Mouse (Mus musculus) left cerebral cortex, adult 2 months (tissue): ENCODE results near the gene Fsd1l. TPM values are rescaled to one million over a fixed set of nuclear protein-coding genes. Genes with fewer than 3 reads are reported as not detected.

Experiments used
- DNase-seq, 2 experiments: peaks; one replicate each; pipeline ENCODE4 v3.0.0; 2021 to 2022; ENCODE audit warnings: low spot score in 2 of 2, mixed read lengths in 1 of 2; ENCODE audit errors: extremely low spot score in 1 of 2
- H3K27ac ChIP-seq: fragments of 200-600 bp; 2 replicates; pipeline ENCODE4 v1.8.1; 2022
- H3K4me3 ChIP-seq: fragments of 200-600 bp; 2 replicates; pipeline ENCODE4 v1.8.1; 2022
- CTCF ChIP-seq: fragments of 200-600 bp; IDR thresholded peaks from 2 replicates; pipeline ENCODE4 v1.8.1; 2022; ENCODE audit warnings: antibody characterized with exemption, mild to moderate bottlenecking, moderate library complexity
- intact Hi-C: fragments of 180-260 bp; cut with DNase I; formaldehyde crosslinking; loops from one replicate; pipeline ENCODE4 v1.15.1; 2025
- long read RNA-seq, 2 experiments: library from polyadenylated mRNA; stranded (forward); transcript quantifications; one replicate each; pipeline ENCODE4 v2.0.0; 2021; ENCODE audit warnings: borderline mapping rate in 2 of 2
- total RNA-seq, 2 experiments: library from RNA; stranded (reverse); gene quantifications; 2 replicates each; pipeline ENCODE4 v1.2.3; 2021

Gene Fsd1l
- total RNA-seq, result 10 to 100 TPM; 35.0 to 38.4 TPM
- long read RNA-seq, experiment 1, partial matches to known transcripts, result 0 of 1 reads
- long read RNA-seq, experiment 1, other reads (novel, unspliced or antisense), result 1 of 1 reads
- long read RNA-seq, experiment 2, partial matches to known transcripts, result 0 of 1 reads
- long read RNA-seq, experiment 2, other reads (novel, unspliced or antisense), result 1 of 1 reads

DNA sequence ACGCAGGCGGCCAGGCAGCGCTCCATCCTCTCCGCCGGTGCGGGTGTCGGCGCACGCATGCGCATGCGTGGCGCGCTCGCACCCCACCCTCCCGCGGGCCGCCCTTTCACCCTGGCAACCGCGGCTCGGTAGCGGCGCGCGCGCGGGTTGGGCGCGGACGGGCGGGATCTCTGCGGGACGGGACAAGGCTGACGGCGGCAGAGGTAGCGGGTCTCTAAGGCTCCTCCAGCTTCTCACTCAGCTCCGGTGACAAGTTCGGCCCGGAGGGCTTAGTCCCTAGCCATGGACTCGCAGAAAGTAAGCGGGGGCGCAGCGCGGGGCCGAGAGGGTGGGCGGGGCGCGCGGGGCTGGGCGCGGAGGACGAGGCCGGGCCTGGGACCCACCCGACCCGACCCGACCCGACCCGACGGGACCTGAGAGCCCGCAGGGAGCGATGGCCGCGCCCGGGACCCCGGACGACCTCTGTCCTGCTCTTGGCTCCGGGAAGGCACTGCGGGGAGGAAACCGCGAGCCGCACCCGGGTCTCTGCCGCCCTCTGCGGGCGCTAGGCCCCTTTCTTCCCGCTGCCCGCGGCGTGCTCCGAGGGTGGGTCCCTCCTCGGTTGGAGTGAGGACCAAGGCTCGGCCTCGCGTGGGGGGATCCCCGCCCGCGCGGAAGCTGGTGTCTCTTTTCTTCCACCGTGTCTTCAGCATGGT is at the start of gene Fsd1l:
Gene Fsd1l (plus strand): TSS at position 156 of the 695 bp plus-strand sequence.
- H3K4me3 ChIP-seq, result peak within 1 kb of the TSS; percentile 83
- intact Hi-C loops, result loop anchor here (2.0 kb wide), 1 partner anchor 83 kb away; no protein-coding TSS in a partner anchor
- TF ChIP-seq CTCF, result no peak; the same call in none of the 2 replicates
- DNase-seq, result peak; percentile 85 to 86
- peak within 1 kb of the TSS; percentile 87 for H3K27ac ChIP-seq

DNA sequence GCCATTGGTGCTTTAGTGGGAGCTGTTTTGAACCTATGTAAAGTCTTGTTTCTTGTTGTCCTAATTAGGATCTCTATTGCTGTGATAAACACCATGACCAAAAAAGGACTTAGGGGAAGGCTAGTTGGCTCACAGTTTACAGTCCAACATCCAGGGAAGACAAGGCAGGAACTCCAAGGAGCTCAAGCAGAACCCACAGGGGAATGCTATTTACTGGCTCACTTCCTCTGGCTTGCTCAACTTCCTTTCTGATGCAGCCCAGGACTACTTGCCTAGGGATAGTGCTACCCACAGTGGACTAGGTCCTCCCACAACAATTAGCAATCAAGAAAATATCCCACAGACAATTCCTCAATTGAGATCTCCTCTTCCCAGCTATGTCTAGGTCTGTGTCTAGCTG is 43.6 kb upstream of the Fsd1l start:
- DNase-seq, result no peak
- intact Hi-C loops, result no loop called here
- TF ChIP-seq CTCF, result no peak
- no peak overlapping the region for H3K27ac ChIP-seq
- no peak overlapping the region for H3K4me3 ChIP-seq

DNA sequence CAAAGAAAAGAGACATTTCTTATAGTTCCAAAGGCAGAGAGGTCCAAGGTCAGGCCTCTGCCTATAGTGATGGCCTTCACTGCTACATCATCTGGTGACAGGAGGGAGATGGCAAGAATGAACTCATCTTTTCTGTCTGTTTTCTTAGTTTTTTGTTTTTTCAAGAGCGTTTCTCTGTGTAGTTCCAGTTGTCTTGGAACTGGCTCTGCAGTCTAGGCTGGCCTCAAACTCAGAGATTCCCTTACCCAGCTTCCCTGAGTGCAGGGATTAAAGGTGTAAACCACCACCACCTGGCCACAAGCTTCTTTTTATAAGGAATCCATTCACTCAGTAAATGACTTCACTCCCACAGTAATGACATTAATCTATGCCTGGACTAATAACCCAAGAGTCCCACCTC is 42.3 kb upstream of the Fsd1l start:
- no peak for TF ChIP-seq CTCF
- Histone ChIP-seq H3K27ac (no peak overlapping the region), H3K4me3 (no peak overlapping the region)
- intact Hi-C loops, result no loop called here
- no peak for DNase-seq

DNA sequence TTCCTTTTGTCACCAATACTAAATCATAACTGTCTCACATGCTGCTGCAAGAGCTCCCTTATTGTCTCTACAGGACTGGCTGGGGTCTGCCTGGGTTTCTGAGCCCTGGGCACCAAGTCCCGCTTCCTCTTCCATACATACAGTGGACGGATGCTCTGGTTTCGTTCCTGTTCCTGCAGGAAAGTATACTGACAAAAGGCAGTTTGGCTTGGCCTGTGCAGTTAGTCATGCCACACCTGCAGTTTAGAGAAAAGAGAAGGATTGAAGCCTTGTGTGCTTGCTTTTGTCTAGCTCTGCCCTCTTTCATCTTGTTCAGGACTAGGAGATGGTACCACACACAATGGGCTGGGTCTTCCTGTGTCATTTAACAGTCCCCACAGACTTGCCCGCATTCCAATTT is 41.8 kb upstream of the Fsd1l start:
- intact Hi-C loops, result no loop called here
- Histone ChIP-seq H3K27ac (no peak overlapping the region), H3K4me3 (no peak overlapping the region)
- DNase-seq, result no peak
- TF ChIP-seq CTCF, result no peak

DNA sequence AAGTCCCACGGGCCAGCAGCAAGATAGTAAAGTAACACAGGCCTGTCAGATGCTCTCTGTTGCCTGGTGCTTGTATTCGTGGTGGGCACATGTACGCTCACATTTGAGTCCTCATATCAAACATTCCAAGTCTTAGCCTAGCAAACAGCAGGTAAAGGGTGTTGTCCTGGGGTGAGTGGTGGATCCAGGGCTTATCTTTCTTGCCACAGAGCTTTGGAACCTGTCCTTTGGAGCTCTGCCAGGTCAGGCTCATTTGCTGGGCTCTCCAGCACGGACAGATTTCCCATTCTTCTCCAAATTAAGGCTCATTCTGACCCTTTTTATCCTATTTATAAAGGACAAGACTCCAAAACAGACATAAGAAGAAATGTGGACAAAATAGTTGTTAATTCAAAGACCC is 41.1 kb upstream of the Fsd1l start:
- no peak overlapping the region for H3K4me3 ChIP-seq
- no peak for TF ChIP-seq CTCF
- DNase-seq, result no peak
- no peak overlapping the region for H3K27ac ChIP-seq
- intact Hi-C loops, result loop anchor here (5.0 to 10.0 kb wide), 4 partner anchors 148 to 558 kb away; partner anchors contain the start of gene Slc44a1

DNA sequence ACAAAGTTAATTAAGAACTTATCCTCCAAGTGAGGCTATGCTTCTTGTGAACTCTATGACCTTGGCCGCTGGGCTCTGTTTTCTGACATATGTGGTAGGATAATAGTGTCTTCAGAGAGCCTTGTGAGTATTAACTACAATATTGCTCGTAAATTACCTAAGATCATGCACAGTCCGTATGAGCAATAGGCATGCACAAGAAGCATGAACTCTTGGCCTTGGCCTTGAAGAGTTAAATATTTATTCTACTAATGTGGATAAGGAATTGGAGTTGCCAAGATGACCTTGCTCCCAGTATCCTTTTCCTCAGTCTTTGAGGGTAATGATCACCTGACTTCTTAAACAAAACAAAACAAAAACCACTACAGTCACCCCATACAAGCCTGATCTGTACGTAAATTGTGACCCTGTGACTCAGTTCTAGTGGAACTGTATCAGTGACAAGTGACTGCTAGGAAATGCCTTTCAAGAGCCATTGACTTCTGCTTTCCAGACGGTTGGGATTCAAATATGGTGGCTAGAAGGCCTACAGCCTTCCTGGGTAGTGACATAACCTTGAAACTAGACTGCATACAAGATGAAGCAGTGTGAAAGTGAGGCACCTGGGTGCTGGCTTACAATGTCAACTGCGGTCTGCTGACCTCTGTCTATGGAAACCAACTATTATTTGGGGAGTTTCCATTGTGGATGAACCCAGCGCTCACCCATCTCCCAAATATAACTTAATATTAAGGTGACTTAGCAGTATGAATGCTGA is 40.4 kb upstream of the Fsd1l start:
- DNase-seq, result no peak
- Histone ChIP-seq H3K4me3 (no peak overlapping the region), H3K27ac (no peak overlapping the region)
- intact Hi-C loops, result loop anchor here (5.0 to 10.0 kb wide), 4 partner anchors 149 to 559 kb away; partner anchors contain the start of gene Slc44a1
- TF ChIP-seq CTCF, result no peak

DNA sequence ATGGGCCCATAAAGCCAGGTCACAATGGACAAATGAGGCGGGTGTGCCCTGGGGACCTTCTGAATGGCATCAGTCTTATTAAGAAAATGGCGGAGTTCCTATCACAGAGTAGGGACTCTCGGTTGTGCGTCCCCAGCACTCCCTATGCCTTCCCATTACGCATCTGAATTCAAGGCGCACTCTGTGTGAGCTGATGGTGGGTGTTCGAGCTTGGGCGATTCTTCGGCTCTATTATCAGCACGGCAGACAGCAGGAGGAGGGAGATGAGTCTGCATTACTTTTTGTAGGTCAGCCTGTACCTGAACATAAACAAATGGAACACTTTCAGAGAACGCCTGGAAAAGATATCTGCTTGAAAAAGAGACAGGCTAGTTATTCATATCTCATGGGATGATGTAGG is 39.7 kb upstream of the Fsd1l start:
- H3K4me3 ChIP-seq, result no peak overlapping the region
- H3K27ac ChIP-seq, result no peak overlapping the region; the same call in 1 of the 2 replicates
- intact Hi-C loops, result loop anchor here (5.0 to 10.0 kb wide), 4 partner anchors 149 to 559 kb away; partner anchors contain the start of gene Slc44a1
- no peak for DNase-seq
- TF ChIP-seq CTCF, result no peak

DNA sequence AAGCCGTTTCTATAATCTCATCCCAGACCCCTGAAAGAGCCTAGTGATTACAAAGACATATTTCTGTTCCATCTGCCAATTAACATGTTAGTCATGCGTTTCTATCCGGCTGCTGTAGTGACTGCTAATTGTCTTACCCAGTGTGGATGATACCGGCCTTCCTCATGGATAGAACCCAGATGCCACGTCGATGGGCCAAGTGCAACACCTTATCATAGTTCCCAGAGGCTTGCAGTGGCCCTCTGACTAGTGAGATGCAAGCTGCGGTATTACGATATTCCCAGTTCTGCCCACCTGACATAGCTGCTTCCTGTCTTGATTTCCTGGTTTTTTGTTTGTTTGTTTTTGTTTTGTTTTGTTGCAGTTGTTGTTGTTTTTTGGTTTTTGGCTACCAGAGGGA is 39.3 kb upstream of the Fsd1l start:
- intact Hi-C loops, result loop anchor here (5.0 to 10.0 kb wide), 4 partner anchors 150 to 560 kb away; partner anchors contain the start of gene Slc44a1

DNA sequence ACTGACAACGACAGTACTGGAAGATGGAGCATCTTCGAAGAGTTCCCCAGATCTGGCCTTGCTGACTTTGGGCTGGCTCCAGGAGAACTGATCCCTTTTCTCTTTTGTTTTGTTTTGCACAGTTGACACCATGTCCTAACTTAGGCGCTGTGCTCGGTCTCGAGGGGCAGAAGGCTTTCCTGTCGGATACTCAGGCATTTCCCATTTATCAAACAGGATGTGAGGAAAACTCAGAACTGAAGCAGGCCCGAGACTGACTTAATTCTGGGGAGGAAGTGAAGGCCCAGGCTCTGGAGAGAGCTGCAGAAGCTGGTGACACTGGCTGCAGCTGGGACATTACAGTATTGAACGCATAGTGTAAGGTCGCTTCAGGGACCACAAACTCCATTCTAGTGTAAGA is 38.9 kb upstream of the Fsd1l start:
- no peak for DNase-seq
- peak overlapping the region; percentile 36 for H3K27ac ChIP-seq
- no peak for TF ChIP-seq CTCF
- no peak overlapping the region for H3K4me3 ChIP-seq
- intact Hi-C loops, result loop anchor here (5.0 to 10.0 kb wide), 4 partner anchors 150 to 560 kb away; partner anchors contain the start of gene Slc44a1

More for the DNA sequence above, 39.3 kb upstream of the Fsd1l start:
- no peak for TF ChIP-seq CTCF
- H3K27ac ChIP-seq, result peak overlapping the region; percentile 36
- H3K4me3 ChIP-seq, result no peak overlapping the region
- DNase-seq, result no peak

DNA sequence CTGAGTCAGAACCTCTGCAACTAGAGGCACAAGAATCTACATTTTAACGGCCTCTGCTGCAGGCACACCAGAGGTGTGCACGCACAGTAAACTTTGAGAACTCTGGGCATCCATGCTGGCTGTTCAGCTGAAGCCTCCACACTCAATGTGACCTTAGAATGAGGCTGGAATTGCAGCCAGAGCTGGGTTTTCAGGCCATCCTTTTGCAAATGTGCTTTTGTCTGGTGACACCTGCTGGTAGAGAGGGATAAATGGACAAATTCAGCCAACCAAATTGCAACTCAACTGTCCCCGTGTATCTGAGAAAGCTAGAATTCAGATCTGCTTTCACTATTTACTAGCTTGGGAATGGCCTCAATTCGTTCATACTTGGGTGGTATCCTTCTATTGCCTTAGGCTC is 37.1 kb upstream of the Fsd1l start:
- no peak overlapping the region for H3K4me3 ChIP-seq
- peak; percentile 41 to 50 for DNase-seq
- TF ChIP-seq CTCF, result peak; percentile 84
- intact Hi-C loops, result loop anchor here (2.0 to 10.0 kb wide), 5 partner anchors 152 to 562 kb away; partner anchors contain the start of gene Slc44a1
- no peak overlapping the region for H3K27ac ChIP-seq

DNA sequence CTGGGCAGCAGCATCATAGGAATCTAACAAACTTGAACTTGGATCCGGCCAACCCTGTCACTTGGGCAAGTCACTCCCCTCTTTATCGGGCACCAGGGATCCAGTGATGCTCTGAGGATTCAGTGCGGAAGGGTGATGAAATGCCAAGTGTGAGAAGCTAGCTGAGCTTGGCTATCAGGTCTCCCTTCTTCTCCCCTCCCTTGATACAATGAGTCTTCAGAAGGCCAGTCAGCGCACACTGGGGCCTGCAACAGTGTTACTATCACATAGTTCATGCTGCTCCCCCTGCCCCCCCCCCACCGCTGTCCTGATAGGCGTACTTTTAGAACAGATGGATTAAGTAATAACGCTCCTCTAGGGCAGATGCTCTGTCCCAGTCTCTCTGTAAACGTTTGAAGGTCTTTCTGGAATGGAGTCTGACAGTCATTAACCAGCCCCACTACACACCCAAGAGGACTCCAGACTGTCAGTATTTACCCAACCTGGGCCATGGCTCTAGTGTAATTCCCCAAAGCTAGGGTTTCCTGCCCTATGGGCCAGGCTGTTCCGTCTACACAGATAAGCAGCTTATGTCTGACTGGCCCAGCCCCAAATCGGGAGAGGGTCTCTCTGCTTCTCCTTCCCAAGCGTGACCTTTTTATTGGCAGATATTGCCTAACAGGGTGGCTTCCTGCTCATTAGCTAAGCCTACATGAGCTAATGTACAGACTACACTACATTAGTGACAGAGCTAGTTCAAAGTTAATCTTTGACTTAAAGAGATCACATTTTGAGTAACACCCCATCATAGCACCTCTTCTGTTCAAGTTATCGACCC is 35.8 kb upstream of the Fsd1l start:
- DNase-seq, result no peak
- intact Hi-C loops, result loop anchor here (2.0 to 10.0 kb wide), 2 partner anchors 241 to 479 kb away; no protein-coding TSS in a partner anchor
- H3K4me3 ChIP-seq, result no peak overlapping the region
- TF ChIP-seq CTCF, result no peak
- no peak overlapping the region for H3K27ac ChIP-seq
